ENCODE assay signal across 10 mouse cellular contexts in genomic region chr19:47387887-47388286, GRCm38 (mm10).
DNase-seq lines count a peak whose midpoint lies in the region; ATAC-seq and TF ChIP-seq lines count a peak whose summit lies in the region.
"Had no signal": no experiment of that assay in that cellular context is flagged by ENCODE, and none has a peak within 500 bp of the region (broad histone marks: within the 10 kb centered on the region; RNA-seq: fewer than 3 reads in every experiment).

No protein-coding gene starts in this region.

- 83% methylated on average over 3 of the region's 3 CpGs for WGBS in hindbrain, embryonic 11.5 days
- 82% methylated on average over 3 of the region's 3 CpGs for WGBS in hindbrain, postnatal 0 days
- 59% methylated on average over 3 of the region's 3 CpGs for WGBS in heart, embryonic 12.5 days

- no peaks in the 10 kb centered on the region for H3K36me3 ChIP-seq in hindbrain, embryonic 11.5 days (ENCODE audit: control insufficient read depth, insufficient read depth, low read length)
- no peaks in the 10 kb centered on the region for H3K36me3 ChIP-seq in hindbrain, postnatal 0 days (ENCODE audit: insufficient read depth, low read length)
- H3K36me3 ChIP-seq in heart, embryonic 12.5 days, result peaks cover 7% of the 10 kb centered on the region; the same call in 1 of the 2 replicates

- no peak for DNase-seq in hindbrain, embryonic 11.5 days (ENCODE audit: low spot score)
- DNase-seq in hindbrain, postnatal 0 days (ENCODE audit: low spot score), result no peak
- peak; percentile 27 to 61 for DNase-seq in kidney, postnatal 25 days
- peak; percentile 43 to 68 for DNase-seq in lung, postnatal 4 days
- no peak for DNase-seq in cerebellum, postnatal 10 days
- DNase-seq in right cerebral cortex, postnatal 14 days, result no peak
- DNase-seq in cerebellum, adult 8-10 months, result no peak
- DNase-seq: thymus, postnatal 36 days had no signal

- 0 out of 2 replicates have a peak overlapping the region, but pooled peaks have one; percentile 27 for H3K27ac ChIP-seq in hindbrain, embryonic 11.5 days (ENCODE audit: low read depth, low read length)
- H3K27ac ChIP-seq in hindbrain, postnatal 0 days, result no peak overlapping the region
- H3K27ac ChIP-seq in heart, embryonic 12.5 days (ENCODE audit: poor library complexity, severe bottlenecking), result peak overlapping the region; percentile 82

- no peak for ATAC-seq in hindbrain, embryonic 11.5 days (ENCODE audit: low FRiP score)
- ATAC-seq in hindbrain, postnatal 0 days, result no peak
- ATAC-seq in heart, embryonic 12.5 days (ENCODE audit: insufficient number of reproducible peaks, low FRiP score), result no peak; the same call in 1 of the 2 replicates

- TF ChIP-seq CTCF in hindbrain, postnatal 0 days (IDR thresholded peaks at IDR 0.05; ENCODE audit: low read depth), result no peak

- H3K9ac ChIP-seq in hindbrain, embryonic 11.5 days (ENCODE audit: low read depth, low read length), result no peak overlapping the region
- H3K9ac ChIP-seq in hindbrain, postnatal 0 days (replicated peaks; ENCODE audit: low read length), result no peak overlapping the region
- 0 out of 2 replicates have a peak overlapping the region, but pooled peaks have one; percentile 45 for H3K9ac ChIP-seq in heart, embryonic 12.5 days

- no peaks in the 10 kb centered on the region; the same call in 1 of the 2 replicates for H3K4me1 ChIP-seq in hindbrain, embryonic 11.5 days (replicated peaks; ENCODE audit: control insufficient read depth, insufficient read depth, low read length)
- H3K4me1 ChIP-seq in hindbrain, postnatal 0 days (ENCODE audit: insufficient read depth, low read length), result no peaks in the 10 kb centered on the region
- peaks cover 52% of the 10 kb centered on the region for H3K4me1 ChIP-seq in heart, embryonic 12.5 days (replicated peaks)
- H3K4me1 ChIP-seq: megakaryocyte, embryonic 14.5 days had no signal

- H3K9me3 ChIP-seq in hindbrain, embryonic 11.5 days (ENCODE audit: control insufficient read depth, low read length), result no peaks in the 10 kb centered on the region
- no peaks in the 10 kb centered on the region for H3K9me3 ChIP-seq in hindbrain, postnatal 0 days (ENCODE audit: low read length)
- H3K9me3 ChIP-seq in heart, embryonic 12.5 days (replicated peaks), result no peaks in the 10 kb centered on the region

- H3K4me3 ChIP-seq in hindbrain, embryonic 11.5 days (ENCODE audit: low read depth, low read length), result no peak overlapping the region
- H3K4me3 ChIP-seq in hindbrain, postnatal 0 days (ENCODE audit: low read length), result no peak overlapping the region
- H3K4me3 ChIP-seq in heart, embryonic 12.5 days, result no peak overlapping the region
- H3K4me3 ChIP-seq: megakaryocyte, embryonic 14.5 days had no signal

- no peak overlapping the region for H3K4me2 ChIP-seq in hindbrain, embryonic 11.5 days (replicated peaks; ENCODE audit: low read depth, low read length)
- H3K4me2 ChIP-seq in hindbrain, postnatal 0 days (ENCODE audit: low read depth, low read length), result no peak overlapping the region
- peak overlapping the region; percentile 17; the same call in 1 of the 2 replicates for H3K4me2 ChIP-seq in heart, embryonic 12.5 days

- H3K27me3 ChIP-seq in hindbrain, embryonic 11.5 days (ENCODE audit: control insufficient read depth, insufficient read depth, low read length), result no peaks in the 10 kb centered on the region
- H3K27me3 ChIP-seq in hindbrain, postnatal 0 days (ENCODE audit: insufficient read depth, low read length), result no peaks in the 10 kb centered on the region
- no peaks in the 10 kb centered on the region for H3K27me3 ChIP-seq in heart, embryonic 12.5 days (replicated peaks)

Comparison
In these comparisons a context has a peak if more than half of its experiments do, and no peak if none do; other contexts are left out.
1. DNase-seq: peak in kidney, postnatal 25 days (2 of 2) and lung, postnatal 4 days (2 of 2); none in hindbrain, embryonic 11.5 days (single experiment), hindbrain, postnatal 0 days (single experiment), cerebellum, postnatal 10 days (0 of 2), right cerebral cortex, postnatal 14 days (single experiment) and cerebellum, adult 8-10 months (single experiment).